Mouse (Mus musculus): Measurements from ENCODE around the gene Vasp.

DNA sequence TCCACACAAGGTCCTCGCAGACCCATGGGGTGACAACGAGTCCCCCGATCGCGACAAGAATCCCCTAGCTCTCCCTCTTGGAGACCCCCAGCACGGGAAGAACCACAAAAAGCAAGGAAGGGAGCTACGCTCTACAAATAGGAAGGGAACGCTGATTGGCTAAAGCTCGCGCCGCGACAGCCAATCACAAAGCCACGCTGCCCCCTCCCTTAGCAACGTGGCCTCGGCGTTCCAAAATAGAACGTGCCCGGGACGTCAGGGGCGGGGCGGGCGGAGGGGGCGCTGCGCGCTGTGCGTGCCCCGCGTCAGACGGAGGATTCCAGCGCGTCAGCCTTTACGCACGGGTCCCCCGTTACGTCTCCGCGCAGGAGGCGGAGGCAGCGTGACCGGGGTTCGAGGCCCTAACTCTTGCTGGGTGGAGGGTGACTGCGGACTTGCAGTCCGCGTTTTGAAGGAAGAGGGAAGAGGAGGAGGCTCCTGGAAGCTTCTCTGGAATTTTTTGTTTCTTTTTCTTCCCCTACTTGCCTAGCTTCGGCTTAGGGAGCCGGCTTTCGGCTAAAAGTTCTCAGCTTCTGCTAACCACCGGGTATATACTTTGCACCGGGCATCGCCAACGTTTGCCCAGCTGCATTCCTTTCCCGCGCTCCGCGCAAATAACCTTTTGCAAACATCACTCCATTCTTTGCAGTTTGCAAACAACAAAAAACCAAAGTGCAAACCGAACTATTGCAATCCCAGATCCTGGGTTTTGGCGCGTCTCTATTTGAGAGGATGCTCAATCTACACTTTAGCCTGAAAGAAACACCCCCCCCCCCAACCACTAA, 37.0 kb upstream of the Vasp start:
- TF ChIP-seq CTCF (IDR thresholded peaks at IDR 0.05; ENCODE audit: control insufficient read depth, insufficient read depth, insufficient read length) (no peak), USF1 (IDR thresholded peaks at IDR 0.05; ENCODE audit: low read depth) (no peak), FOSL1 (IDR thresholded peaks at IDR 0.05; ENCODE audit: insufficient read depth, low read length, poor library complexity, severe bottlenecking) (no peak), MYOG (IDR thresholded peaks at IDR 0.05; ENCODE audit: control insufficient read depth, extremely low read depth, insufficient read length) (no peak), CEBPB (IDR thresholded peaks at IDR 0.05; ENCODE audit: low read depth) (no peak)

Data from C2C12 (cell line).